Mouse (Mus musculus) 3T3-L1 (cell line): ENCODE measurements around the gene Rhox2g.
"Not testable (repeated sequence)": the region's sequence is repeated elsewhere in the genome, so short reads cannot be mapped to it uniquely, and the experiment has no call there.

ENCODE experiments used
- DNase-seq: peaks from one replicate; pipeline ENCODE4 v3.0.0-alpha.2; 2015; ENCODE audit warnings: low read depth, low spot score

Gene Rhox2g

GRCm38 (mm10) chrX:37643370-37643769 is at the start of gene Rhox2g:
Gene Rhox2g (minus strand): TSS chrX:37643470.
- not testable (repeated sequence) for DNase-seq

DNA sequence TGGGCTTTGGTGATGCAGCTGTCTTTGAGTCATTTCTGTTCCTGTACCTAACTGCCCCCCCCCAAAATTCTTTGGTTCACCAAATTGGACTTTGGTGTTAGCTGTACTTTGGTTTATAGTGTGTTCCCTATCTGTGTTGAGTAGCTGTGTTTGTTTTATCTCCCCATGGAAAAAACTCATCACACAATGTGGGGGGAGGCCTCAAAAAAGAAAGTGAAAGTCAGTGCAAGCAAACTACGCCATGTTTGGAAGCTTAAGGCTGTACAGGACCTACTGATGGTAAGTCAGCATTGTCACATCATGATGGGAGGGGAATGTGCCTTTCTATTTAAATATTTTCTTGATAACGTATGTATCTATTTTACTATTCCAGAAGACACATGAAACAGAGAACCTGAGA is 49.0 kb upstream of the Rhox2g start:
- no peak for DNase-seq

GRCm38 (mm10) chrX:37683031-37683715 is 39.9 kb upstream of the Rhox2g start:
- DNase-seq = no peak

GRCm38 (mm10) chrX:37673177-37673576 is 29.9 kb upstream of the Rhox2g start, which contains the start of gene Rhox2h:
Gene Rhox2h (minus strand): TSS chrX:37673277.
- DNase-seq = not testable (repeated sequence)

DNA sequence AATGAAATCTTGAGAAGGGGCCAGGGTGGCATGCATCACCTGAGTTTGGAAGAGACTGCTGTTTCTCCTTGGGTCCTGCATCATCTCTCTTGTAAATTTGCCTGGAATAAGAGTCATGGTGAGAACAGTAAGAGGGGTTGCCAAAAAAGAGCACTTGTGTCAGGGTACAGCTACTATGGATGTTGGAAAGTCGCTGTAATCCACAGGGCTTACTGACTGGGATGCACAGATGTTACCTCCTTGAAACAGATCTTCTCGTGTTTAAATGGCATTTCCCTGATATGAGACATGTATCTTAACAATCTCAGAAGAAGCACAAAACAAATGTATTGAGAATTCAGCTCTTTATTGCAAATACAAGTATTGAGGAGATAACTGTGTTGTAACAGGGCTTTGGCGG is 25.4 kb upstream of the Rhox2g start, which contains the start of gene Rhox3h:
Gene Rhox3h, minus strand, starts transcription at position 101 of the 400 bp plus-strand sequence.
- DNase-seq = not testable (repeated sequence)

- not testable (repeated sequence) for DNase-seq
These were observed 8.0 kb upstream of the Rhox2g start, which contains the start of gene Rhox4g for GRCm38 (mm10) chrX:37651227-37651626. Gene Rhox4g (minus strand): TSS chrX:37651327.

DNA sequence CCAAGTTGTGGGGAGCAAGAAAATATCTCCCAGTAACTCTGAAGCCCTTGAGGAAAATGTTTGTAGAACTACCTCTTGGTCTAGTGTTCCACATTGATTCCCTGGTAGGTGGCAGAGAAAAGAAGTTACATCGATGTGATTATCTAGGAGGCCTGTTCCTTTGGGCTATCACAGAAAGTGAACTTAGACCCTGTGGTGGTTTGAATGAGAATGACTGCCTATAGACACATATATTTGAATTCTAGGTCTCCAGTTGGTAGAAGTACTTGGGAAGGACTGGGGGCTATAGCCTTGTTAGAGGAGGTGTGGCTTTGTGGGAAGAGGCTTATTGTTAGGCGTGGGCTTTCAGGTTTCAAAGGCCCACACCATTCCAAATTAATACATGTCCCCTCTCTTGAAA is 14.8 kb downstream of the Rhox2g start, which contains the start of gene Rhox3g:
Gene Rhox3g, minus strand, starts transcription at position 101 of the 400 bp plus-strand sequence.
- DNase-seq = not testable (repeated sequence)

DNA sequence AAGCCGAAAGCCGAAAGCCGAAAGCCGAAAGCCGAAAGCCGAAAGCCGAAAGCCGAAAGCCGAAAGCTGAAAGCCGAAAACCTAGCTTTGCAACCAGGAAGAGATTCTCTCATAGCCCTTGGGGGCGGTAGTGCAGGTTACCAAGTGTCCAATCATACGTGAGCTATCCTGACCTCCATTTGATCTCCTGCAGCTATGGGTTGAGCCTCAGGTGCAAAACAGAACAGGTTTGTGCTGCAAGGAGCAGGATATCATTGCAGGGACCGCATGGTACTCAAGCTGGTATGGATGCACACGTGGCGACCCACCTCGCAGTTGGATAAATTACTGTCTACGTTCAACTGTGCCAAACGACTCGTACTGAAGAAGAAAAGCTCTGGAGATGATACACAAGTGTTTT is 35.7 kb downstream of the Rhox2g start, which contains the start of gene Rhox4f:
Gene Rhox4f, minus strand, starts transcription at position 101 of the 400 bp plus-strand sequence.
- DNase-seq = not testable (repeated sequence)
